Mouse (Mus musculus): ENCODE data around the gene Stab2. TPM values are rescaled to one million over a fixed set of nuclear protein-coding genes. Genes with fewer than 3 reads are reported as not detected.

The Stab2 gene
- under 1 TPM; 0.20 to 0.87 TPM for total RNA-seq (2021)

DNA sequence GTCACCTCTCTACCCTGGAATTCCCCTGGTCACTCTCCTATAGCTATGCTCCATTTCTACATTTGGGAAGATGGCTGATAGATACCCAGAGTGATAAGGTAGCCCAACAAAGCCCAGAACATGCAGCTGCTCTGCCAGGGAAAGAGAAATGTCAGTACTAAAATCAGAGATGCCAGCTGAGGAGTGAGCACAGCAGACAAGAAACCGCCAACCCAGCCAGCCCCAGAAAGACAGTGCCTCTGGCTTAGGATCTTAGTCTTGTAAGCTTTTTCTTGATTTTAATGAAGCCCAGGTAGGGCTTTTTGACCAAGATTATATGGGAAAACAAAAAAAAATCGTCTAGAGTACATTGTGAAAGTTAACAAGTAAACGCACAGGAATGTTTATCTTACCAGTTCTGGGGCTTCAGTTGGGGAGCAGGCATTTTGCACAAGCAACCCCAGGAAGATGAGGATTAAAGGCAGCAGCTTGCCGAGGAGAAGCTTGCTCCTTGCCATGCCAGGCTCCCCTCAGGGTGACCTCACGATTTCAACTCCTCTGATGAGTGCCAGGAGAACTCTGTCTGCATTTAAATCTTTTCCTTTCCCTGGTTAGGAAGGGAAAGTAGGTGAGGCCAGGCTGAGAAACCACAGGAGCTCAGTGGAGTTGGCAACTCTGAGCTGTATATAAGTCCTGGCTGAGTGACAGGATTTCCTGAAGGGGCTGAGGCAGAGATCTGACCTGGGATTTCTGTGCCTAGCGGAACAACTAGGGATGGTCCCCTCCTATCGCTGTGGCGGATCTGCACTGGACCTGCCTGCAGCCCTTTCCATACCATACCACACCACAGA, at the start of gene Stab2:
Gene Stab2 (minus strand): TSS at position 641 of the 830 bp plus-strand sequence.
- DNase-seq (ENCODE audit: extremely low spot score in 1 of 2, low spot score in 1 of 2) = no peak

DNA sequence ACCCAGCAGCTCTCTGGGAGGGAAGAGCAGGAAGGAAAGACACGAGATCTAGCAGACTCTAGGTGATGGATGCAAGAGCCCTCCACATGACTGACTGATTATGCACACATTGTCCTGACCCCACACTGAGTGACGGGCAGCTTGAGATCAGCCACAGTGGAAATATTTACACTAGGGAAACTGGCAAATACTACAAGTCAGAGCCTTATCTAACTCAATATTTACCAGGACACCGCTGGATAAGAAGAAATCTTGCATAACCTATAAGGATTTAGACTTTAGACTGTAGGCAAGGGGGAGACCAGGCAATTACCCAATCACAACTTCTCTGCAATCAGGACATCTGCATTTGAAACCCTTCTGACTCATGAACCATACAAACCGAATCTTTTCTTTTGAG, 43.9 kb upstream of the Stab2 start:
- no peak for DNase-seq (ENCODE audit: extremely low spot score in 1 of 2, low spot score in 1 of 2)

GRCm38 (mm10) chr10:87049179-87049578, 41.4 kb upstream of the Stab2 start:
- DNase-seq (ENCODE audit: extremely low spot score in 1 of 2, low spot score in 1 of 2) = no peak

- DNase-seq (ENCODE audit: extremely low spot score in 1 of 2, low spot score in 1 of 2) = no peak
Measured at GRCm38 (mm10) chr10:87046931-87047468, 39.2 kb upstream of the Stab2 start.

GRCm38 (mm10) chr10:87046469-87046868, 38.6 kb upstream of the Stab2 start:
- DNase-seq (ENCODE audit: extremely low spot score in 1 of 2, low spot score in 1 of 2) = no peak

GRCm38 (mm10) chr10:87045273-87045672, 37.4 kb upstream of the Stab2 start:
- no peak for DNase-seq (ENCODE audit: extremely low spot score in 1 of 2, low spot score in 1 of 2)

DNA sequence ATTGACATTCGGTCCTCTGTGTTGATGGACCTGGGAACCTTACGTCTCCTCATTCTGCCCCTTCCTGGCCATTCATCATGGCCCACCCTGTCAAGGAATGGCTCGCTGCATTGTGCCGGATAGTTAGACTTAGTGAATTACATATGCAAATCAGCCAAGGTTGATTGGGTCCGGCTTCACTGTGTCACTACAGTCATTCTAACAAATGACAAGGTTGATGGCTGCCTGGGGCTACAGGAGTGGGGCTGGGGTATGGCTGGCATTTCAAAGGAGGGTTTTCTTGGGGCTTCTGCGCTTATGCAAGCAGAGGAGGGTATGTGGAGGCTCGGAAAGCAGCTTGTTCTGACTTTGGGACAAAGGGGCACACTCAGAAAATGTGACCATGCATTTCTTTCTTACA, 33.4 kb upstream of the Stab2 start:
- no peak for DNase-seq (ENCODE audit: extremely low spot score in 1 of 2, low spot score in 1 of 2)

DNA sequence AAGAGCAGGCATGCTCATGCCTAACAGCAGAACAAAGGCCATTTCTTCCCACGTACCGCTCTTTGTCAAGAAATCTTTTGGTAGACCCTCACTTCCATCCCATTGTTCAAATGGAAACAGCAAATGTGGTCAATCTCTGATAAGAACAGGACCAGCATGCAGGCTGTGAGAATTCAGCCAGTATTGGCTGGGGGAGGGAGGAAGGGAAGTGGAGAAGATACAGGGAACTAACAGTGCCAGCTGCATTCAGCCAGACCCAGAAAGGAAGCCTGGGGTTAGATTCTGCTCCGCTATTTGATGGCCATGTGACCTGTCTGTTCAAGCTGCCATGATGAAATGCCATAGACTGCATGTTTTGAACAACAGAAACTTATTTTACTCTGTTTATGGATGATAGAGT, 32.0 kb upstream of the Stab2 start:
- DNase-seq (ENCODE audit: extremely low spot score in 1 of 2, low spot score in 1 of 2) = no peak

DNA sequence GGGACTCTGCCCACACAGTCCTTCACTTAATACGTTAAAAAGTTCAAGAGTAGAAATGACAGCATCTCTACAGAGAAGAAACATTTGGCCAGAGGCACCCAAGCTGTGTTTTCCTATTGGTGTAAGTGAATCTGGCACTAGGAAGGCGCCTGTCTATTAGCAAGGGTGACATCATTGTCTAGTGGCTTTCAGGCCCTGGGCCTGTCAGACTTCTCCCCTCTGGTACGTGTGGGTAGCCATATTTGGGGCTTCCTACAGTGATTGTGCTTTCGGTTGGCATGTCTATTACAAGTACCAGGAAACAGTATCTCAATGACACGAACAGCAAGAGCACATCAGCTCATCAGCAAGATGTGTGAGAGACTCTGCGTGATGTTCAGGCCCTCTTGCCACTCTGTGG, 31.5 kb upstream of the Stab2 start:
- DNase-seq (ENCODE audit: extremely low spot score in 1 of 2, low spot score in 1 of 2) = no peak

GRCm38 (mm10) chr10:87037062-87037461, 29.2 kb upstream of the Stab2 start:
- no peak for DNase-seq (ENCODE audit: extremely low spot score in 1 of 2, low spot score in 1 of 2)

GRCm38 (mm10) chr10:87036271-87036703, 28.5 kb upstream of the Stab2 start:
- DNase-seq (ENCODE audit: extremely low spot score in 1 of 2, low spot score in 1 of 2) = no peak

- DNase-seq (ENCODE audit: extremely low spot score in 1 of 2, low spot score in 1 of 2) = peak in 1 of 2 experiments; percentile 11
Measured at GRCm38 (mm10) chr10:87035866-87036265, 28.0 kb upstream of the Stab2 start.

DNA sequence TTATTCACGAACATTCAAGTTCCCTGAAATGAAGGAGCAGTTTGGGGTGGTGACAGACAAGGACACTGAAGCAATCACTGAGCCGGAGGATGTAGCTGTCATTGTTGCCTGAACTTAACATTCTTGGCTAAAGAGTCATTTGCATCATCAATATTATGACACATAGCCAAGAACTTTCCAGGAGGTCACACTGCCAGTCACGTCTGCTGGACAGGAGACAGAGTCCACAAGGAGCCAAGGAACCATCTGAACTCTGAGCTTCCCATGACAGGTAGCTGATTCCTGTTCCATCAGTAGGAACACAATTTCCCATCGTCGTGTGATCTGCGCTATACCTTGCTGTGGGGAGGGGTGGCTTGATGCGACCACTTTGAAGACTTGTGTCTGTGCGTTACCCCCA, 24.9 kb upstream of the Stab2 start:
- no peak for DNase-seq (ENCODE audit: extremely low spot score in 1 of 2, low spot score in 1 of 2)

GRCm38 (mm10) chr10:87024884-87025283, 17.1 kb upstream of the Stab2 start:
- DNase-seq (ENCODE audit: extremely low spot score in 1 of 2, low spot score in 1 of 2) = peak; percentile 73 to 93

DNA sequence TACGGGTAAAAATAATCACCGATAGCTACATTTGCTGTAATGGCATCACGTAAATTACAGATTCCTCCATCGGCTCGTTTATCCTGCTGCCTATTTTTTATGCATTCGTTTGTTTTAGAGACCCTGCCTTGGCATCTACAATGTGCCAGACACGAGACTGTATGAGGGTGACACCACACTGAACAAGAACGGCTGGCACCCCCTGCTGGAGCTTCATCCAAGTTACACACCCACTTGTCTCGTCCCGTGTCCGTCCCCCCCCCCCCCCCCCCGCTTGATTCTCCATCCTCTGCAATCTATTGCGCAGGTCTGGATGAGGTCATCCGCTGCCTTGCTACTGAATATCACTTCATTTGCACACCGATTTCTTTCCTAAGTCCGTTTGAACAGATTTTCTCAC, 12.9 kb upstream of the Stab2 start:
- DNase-seq (ENCODE audit: extremely low spot score in 1 of 2, low spot score in 1 of 2) = peak in 1 of 2 experiments; percentile 73

GRCm38 (mm10) chr10:87018876-87019275, 11.1 kb upstream of the Stab2 start:
- no peak for DNase-seq (ENCODE audit: extremely low spot score in 1 of 2, low spot score in 1 of 2)

DNA sequence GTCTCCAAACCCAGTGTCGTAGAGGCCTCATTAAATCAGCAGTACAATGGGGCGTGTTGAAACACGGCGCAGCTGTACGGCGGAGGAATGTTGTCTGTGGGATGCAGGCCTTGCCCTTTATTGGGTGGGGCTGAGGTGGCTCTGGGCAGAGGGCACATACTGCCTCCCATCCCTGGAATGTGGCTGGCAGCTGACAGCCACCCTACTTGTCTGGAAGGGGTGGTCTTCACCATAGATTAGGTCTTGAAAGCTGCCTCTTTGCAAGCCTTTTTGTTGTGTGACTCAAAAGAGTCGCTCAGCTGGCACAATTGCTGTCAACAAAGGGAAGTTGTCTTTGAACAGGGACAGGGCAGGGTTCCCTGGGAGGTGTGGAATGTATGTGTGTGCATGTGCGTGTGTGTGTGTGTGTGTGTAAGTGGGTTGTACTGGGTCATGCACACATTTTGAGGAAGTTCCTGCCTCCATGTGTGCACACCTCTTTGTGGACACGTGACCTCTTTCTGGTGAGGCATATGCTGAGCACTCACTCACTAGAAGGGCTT, 8.4 kb upstream of the Stab2 start:
- DNase-seq (ENCODE audit: extremely low spot score in 1 of 2, low spot score in 1 of 2) = no peak

DNA sequence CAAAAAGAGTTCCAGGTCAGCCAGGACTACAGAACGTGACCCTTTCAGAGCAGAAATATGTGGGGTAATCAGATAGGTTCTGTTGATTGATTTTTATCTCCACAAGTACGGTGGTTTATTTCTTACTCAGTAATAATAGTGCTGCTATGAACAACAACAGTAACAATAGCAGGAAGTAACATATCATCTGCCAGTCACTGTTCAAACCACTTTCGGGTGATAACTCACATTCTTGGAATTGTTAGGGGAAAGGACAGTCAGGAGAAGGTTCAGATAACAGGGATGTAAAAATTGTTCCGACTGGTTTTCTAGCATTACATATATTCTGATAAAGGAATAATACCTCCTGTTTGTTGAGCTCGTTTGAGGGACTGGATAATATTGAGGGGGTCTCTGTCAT, 7.6 kb upstream of the Stab2 start:
- DNase-seq (ENCODE audit: extremely low spot score in 1 of 2, low spot score in 1 of 2) = no peak

GRCm38 (mm10) chr10:87014391-87014965, 6.7 kb upstream of the Stab2 start:
- DNase-seq (ENCODE audit: extremely low spot score in 1 of 2, low spot score in 1 of 2) = no peak

GRCm38 (mm10) chr10:87012087-87012486, 4.3 kb upstream of the Stab2 start:
- DNase-seq (ENCODE audit: extremely low spot score in 1 of 2, low spot score in 1 of 2) = no peak

GRCm38 (mm10) chr10:87008215-87008499, 332 bp upstream of the Stab2 start:
- DNase-seq (ENCODE audit: extremely low spot score in 1 of 2, low spot score in 1 of 2) = no peak
